Mouse (Mus musculus) intestine, embryonic 15.5 days (tissue): Measurements from ENCODE around the gene Apoc3. TPM values are rescaled to one million over a fixed set of nuclear protein-coding genes. Genes with fewer than 3 reads are reported as not detected.

ENCODE experiments used
- ATAC-seq: fragments of 200-750 bp; cut with Nextera tagmentation; 2 replicates; pipeline ENCODE4 v1.8.0; 2017; ENCODE audit warnings: moderate TSS enrichment, moderate library complexity
- H3K27ac ChIP-seq: fragments of 300-500 bp; sonication (generic); 2 replicates; pipeline ENCODE4 v1.5.1; 2015; ENCODE audit warnings: mild to moderate bottlenecking, inconsistent platforms
- H3K27me3 ChIP-seq: fragments of 300-500 bp; sonication (generic); replicated peaks from 2 replicates; pipeline ENCODE4 v1.6.1; 2015; ENCODE audit warnings: inconsistent platforms
- H3K36me3 ChIP-seq: fragments of 300-500 bp; sonication (generic); 2 replicates; pipeline ENCODE4 v1.6.1; 2015; ENCODE audit warnings: inconsistent platforms
- H3K4me1 ChIP-seq: fragments of 300-500 bp; sonication (generic); replicated peaks from 2 replicates; pipeline ENCODE4 v1.6.1; 2015; ENCODE audit warnings: inconsistent platforms
- H3K4me2 ChIP-seq: fragments of 300-500 bp; sonication (generic); replicated peaks from 2 replicates; pipeline ENCODE4 v1.6.1; 2015; ENCODE audit warnings: mild to moderate bottlenecking, inconsistent platforms
- H3K4me3 ChIP-seq: fragments of 300-500 bp; sonication (generic); replicated peaks from 2 replicates; pipeline ENCODE4 v1.5.1; 2015; ENCODE audit warnings: inconsistent platforms
- H3K9ac ChIP-seq: fragments of 300-500 bp; sonication (generic); 2 replicates; pipeline ENCODE4 v1.6.1; 2015; ENCODE audit warnings: inconsistent platforms
- H3K9me3 ChIP-seq: fragments of 300-500 bp; sonication (generic); 2 replicates; pipeline ENCODE4 v1.6.1; 2016; ENCODE audit warnings: inconsistent platforms
- WGBS: fragments of 180-500 bp; shearing (Covaris S2); methylation state at CpG from one replicate; pipeline ENCODE4 v1.1.7; 2015; 5-methylcytosine and 5-hydroxymethylcytosine counted together
- polyA plus RNA-seq: library from polyadenylated mRNA; unstranded; fragments of >200 nt; fragmentation: Nextera tagmentation; extraction: Ambion mirVana; gene quantifications from 2 replicates; pipeline ENCODE4 v1.2.1, GENCODE M21; 2015

The Apoc3 gene
- polyA plus RNA-seq, 1 experiment from 2014 or later: 247 TPM

- WGBS: 85% methylated on average over 7 of the region's 7 CpGs
- Histone ChIP-seq H3K9me3 (no peaks in the 10 kb centered on the region), H3K27me3 (no peaks in the 10 kb centered on the region), H3K27ac (no peak overlapping the region), H3K9ac (no peak overlapping the region), H3K36me3 (no peaks in the 10 kb centered on the region), H3K4me2 (no peak overlapping the region), H3K4me1 (no peaks in the 10 kb centered on the region), H3K4me3 (no peak overlapping the region)
- ATAC-seq: no peak
These were observed 20.7 kb upstream of the Apoc3 start for GRCm38 (mm10) chr9:46256177-46256576.

- no peak overlapping the region for H3K9ac ChIP-seq
- H3K36me3 ChIP-seq: no peaks in the 10 kb centered on the region
- no peaks in the 10 kb centered on the region for H3K4me1 ChIP-seq
- no peak overlapping the region for H3K4me3 ChIP-seq
- H3K27me3 ChIP-seq: no peaks in the 10 kb centered on the region
- H3K27ac ChIP-seq: no peak overlapping the region
- ATAC-seq: peak; percentile 50; the same call in 1 of the 2 replicates
- H3K9me3 ChIP-seq: no peaks in the 10 kb centered on the region
- 18% methylated on average over 11 of the region's 11 CpGs for WGBS
- no peak overlapping the region for H3K4me2 ChIP-seq
These were observed 11.4 kb upstream of the Apoc3 start for GRCm38 (mm10) chr9:46246752-46247324.

GRCm38 (mm10) chr9:46243584-46243983 is 8.1 kb upstream of the Apoc3 start:
- no peak for ATAC-seq
- peaks cover 12% of the 10 kb centered on the region; the same call in 1 of the 2 replicates for H3K4me1 ChIP-seq
- no peak overlapping the region; the same call in 1 of the 2 replicates for H3K4me2 ChIP-seq
- no peak overlapping the region for H3K9ac ChIP-seq
- H3K9me3 ChIP-seq: no peaks in the 10 kb centered on the region
- H3K4me3 ChIP-seq: no peak overlapping the region
- no peak overlapping the region for H3K27ac ChIP-seq
- no peaks in the 10 kb centered on the region for H3K36me3 ChIP-seq
- WGBS: 45% methylated on average over 8 of the region's 8 CpGs
- H3K27me3 ChIP-seq: no peaks in the 10 kb centered on the region

GRCm38 (mm10) chr9:46243122-46243521 is 7.7 kb upstream of the Apoc3 start:
- Histone ChIP-seq H3K4me2 (no peak overlapping the region; the same call in 1 of the 2 replicates), H3K27ac (0 out of 2 replicates have a peak overlapping the region, but pooled peaks have one; percentile 13), H3K27me3 (no peaks in the 10 kb centered on the region), H3K9ac (no peak overlapping the region), H3K9me3 (no peaks in the 10 kb centered on the region), H3K36me3 (no peaks in the 10 kb centered on the region), H3K4me3 (no peak overlapping the region), H3K4me1 (peaks cover 12% of the 10 kb centered on the region; the same call in 1 of the 2 replicates)
- WGBS: 55% methylated on average over 4 of the region's 4 CpGs
- ATAC-seq: no peak

- Histone ChIP-seq H3K4me2 (peak overlapping the region; percentile 9; the same call in 1 of the 2 replicates), H3K4me1 (peaks cover 12% of the 10 kb centered on the region; the same call in 1 of the 2 replicates), H3K27ac (peak overlapping the region; percentile 67; the same call in 1 of the 2 replicates), H3K9ac (no peak overlapping the region), H3K36me3 (no peaks in the 10 kb centered on the region), H3K9me3 (no peaks in the 10 kb centered on the region), H3K27me3 (no peaks in the 10 kb centered on the region), H3K4me3 (peak overlapping the region; percentile 14; the same call in 1 of the 2 replicates)
- 54% methylated on average over 2 of the region's 2 CpGs for WGBS
- peak; percentile 80 for ATAC-seq
These were observed 6.4 kb upstream of the Apoc3 start for GRCm38 (mm10) chr9:46241818-46242217.

GRCm38 (mm10) chr9:46240526-46241153 is 5.2 kb upstream of the Apoc3 start, which contains the start of gene Apoa4:
Apoa4 (plus strand) TSS chr9:46240696.
- 51% methylated on average over 7 of the region's 7 CpGs for WGBS
- Histone ChIP-seq H3K36me3 (no peaks in the 10 kb centered on the region), H3K27me3 (no peaks in the 10 kb centered on the region), H3K9ac (0 out of 2 replicates have a peak within 1 kb of the TSS, but pooled peaks have one; percentile 26), H3K27ac (peak within 1 kb of the TSS; percentile 67), H3K4me3 (peak within 1 kb of the TSS; percentile 14), H3K4me1 (peaks cover 12% of the 10 kb centered on the region; the same call in 1 of the 2 replicates), H3K4me2 (peak within 1 kb of the TSS; percentile 9; the same call in 1 of the 2 replicates), H3K9me3 (no peaks in the 10 kb centered on the region)
- ATAC-seq: peak; percentile 30

- no peak overlapping the region for H3K9ac ChIP-seq
- H3K27ac ChIP-seq: no peak overlapping the region
- no peak overlapping the region for H3K4me3 ChIP-seq
- no peak for ATAC-seq
- H3K4me1 ChIP-seq: peaks cover 16% of the 10 kb centered on the region; the same call in 1 of the 2 replicates
- H3K9me3 ChIP-seq: no peaks in the 10 kb centered on the region
- no peaks in the 10 kb centered on the region for H3K27me3 ChIP-seq
- 85% methylated on average over 7 of the region's 7 CpGs for WGBS
- H3K4me2 ChIP-seq: no peak overlapping the region
- no peaks in the 10 kb centered on the region for H3K36me3 ChIP-seq
These were observed 3.4 kb upstream of the Apoc3 start for GRCm38 (mm10) chr9:46238850-46239249.

GRCm38 (mm10) chr9:46235649-46236048 is 213 bp upstream of the Apoc3 start:
- Histone ChIP-seq H3K36me3 (no peaks in the 10 kb centered on the region), H3K9ac (no peak overlapping the region), H3K27ac (peak overlapping the region; percentile 81), H3K4me2 (peak overlapping the region; percentile 33), H3K4me1 (peaks cover 7% of the 10 kb centered on the region), H3K9me3 (no peaks in the 10 kb centered on the region), H3K4me3 (no peak overlapping the region), H3K27me3 (no peaks in the 10 kb centered on the region)
- WGBS: 47% methylated on average over 4 of the region's 4 CpGs
- peak; percentile 83 for ATAC-seq

- WGBS: 69% methylated on average over 6 of the region's 6 CpGs
These were observed 240 bp downstream of the Apoc3 start for GRCm38 (mm10) chr9:46235196-46235595.

GRCm38 (mm10) chr9:46230450-46230975 is 4.9 kb downstream of the Apoc3 start:
- H3K9ac ChIP-seq: peak overlapping the region; percentile 62

More at GRCm38 (mm10) chr9:46235196-46235595, 240 bp downstream of the Apoc3 start:
- H3K27me3 ChIP-seq: no peaks in the 10 kb centered on the region
- peak overlapping the region; percentile 33 for H3K4me2 ChIP-seq
- H3K36me3 ChIP-seq: no peaks in the 10 kb centered on the region
- H3K9ac ChIP-seq: peak overlapping the region; percentile 36; the same call in 1 of the 2 replicates
- no peaks in the 10 kb centered on the region for H3K9me3 ChIP-seq
- ATAC-seq: peak; percentile 71
- peaks cover 9% of the 10 kb centered on the region for H3K4me1 ChIP-seq
- peak overlapping the region; percentile 10; the same call in 1 of the 2 replicates for H3K4me3 ChIP-seq
- peak overlapping the region; percentile 81 for H3K27ac ChIP-seq

GRCm38 (mm10) chr9:46229573-46230449 is 5.6 kb downstream of the Apoc3 start:
- ATAC-seq: peak; percentile 75
- no peaks in the 10 kb centered on the region for H3K36me3 ChIP-seq
- H3K4me3 ChIP-seq: peak overlapping the region; percentile 48
- peak overlapping the region; percentile 67 for H3K27ac ChIP-seq
- peak overlapping the region; percentile 62 for H3K9ac ChIP-seq
- peak overlapping the region; percentile 94 for H3K4me2 ChIP-seq
- no peaks in the 10 kb centered on the region for H3K9me3 ChIP-seq
- no peaks in the 10 kb centered on the region for H3K27me3 ChIP-seq
- H3K4me1 ChIP-seq: peaks cover 10% of the 10 kb centered on the region
- WGBS: 15% methylated on average over 37 of the region's 37 CpGs

More at GRCm38 (mm10) chr9:46230450-46230975, 4.9 kb downstream of the Apoc3 start:
- Histone ChIP-seq H3K4me1 (peaks cover 13% of the 10 kb centered on the region), H3K4me3 (peak overlapping the region; percentile 48), H3K9me3 (no peaks in the 10 kb centered on the region), H3K4me2 (peak overlapping the region; percentile 94), H3K27me3 (no peaks in the 10 kb centered on the region), H3K36me3 (no peaks in the 10 kb centered on the region), H3K27ac (peak overlapping the region; percentile 67)
- 14% methylated on average over 13 of the region's 13 CpGs for WGBS
- no peak for ATAC-seq
